Mouse (Mus musculus) spleen, postnatal 36 days (tissue): ENCODE measurements around the gene Alkbh1.
"Not testable (repeated sequence)": the region's sequence is repeated elsewhere in the genome, so short reads cannot be mapped to it uniquely, and the experiment has no call there.

Experiments used
- DNase-seq, 2 experiments: peaks; one replicate each; pipeline ENCODE4 v3.0.0; 2022; ENCODE audit warnings: low spot score in 2 of 2, mixed read lengths in 1 of 2

The Alkbh1 gene

GRCm38 (mm10) chr12:87443700-87444122 is at the start of gene Alkbh1, which contains the start of gene Slirp:
Gene Alkbh1 (minus strand): TSS chr12:87444017.
Gene Slirp (plus strand): TSS chr12:87443896.
- peak; percentile 86 to 87 for DNase-seq

- DNase-seq = not testable (repeated sequence)
These were observed 44.9 kb upstream of the Alkbh1 start for GRCm38 (mm10) chr12:87488683-87489082.

- not testable (repeated sequence) for DNase-seq
These were observed 38.7 kb upstream of the Alkbh1 start for GRCm38 (mm10) chr12:87482482-87482881.

GRCm38 (mm10) chr12:87474756-87475155 is 30.9 kb upstream of the Alkbh1 start:
- no peak for DNase-seq

GRCm38 (mm10) chr12:87471964-87472786 is 28.4 kb upstream of the Alkbh1 start, which contains the start of gene Snw1:
Gene Snw1 (minus strand): TSS chr12:87472274.
- peak; percentile 93 to 95 for DNase-seq

GRCm38 (mm10) chr12:87471421-87471963 is 27.7 kb upstream of the Alkbh1 start:
- DNase-seq = no peak

- no peak for DNase-seq
These were observed 26.7 kb upstream of the Alkbh1 start for GRCm38 (mm10) chr12:87470263-87471136.

GRCm38 (mm10) chr12:87464678-87465297 is 21.0 kb upstream of the Alkbh1 start:
- DNase-seq = no peak

- no peak for DNase-seq
These were observed 5.6 kb upstream of the Alkbh1 start for GRCm38 (mm10) chr12:87449456-87449855.

- DNase-seq = no peak
These were observed 394 bp upstream of the Alkbh1 start for GRCm38 (mm10) chr12:87444211-87444610.

GRCm38 (mm10) chr12:87443115-87443699 is 610 bp downstream of the Alkbh1 start:
- no peak for DNase-seq

GRCm38 (mm10) chr12:87442177-87443114 is 1.4 kb downstream of the Alkbh1 start:
- no peak for DNase-seq

- DNase-seq = no peak
These were observed 14.9 kb downstream of the Alkbh1 start for GRCm38 (mm10) chr12:87428885-87429284.

- no peak for DNase-seq
These were observed 15.5 kb downstream of the Alkbh1 start for GRCm38 (mm10) chr12:87428295-87428694.

- DNase-seq = no peak
These were observed 17.3 kb downstream of the Alkbh1 start for GRCm38 (mm10) chr12:87426354-87427031.

GRCm38 (mm10) chr12:87424516-87424915 is 19.3 kb downstream of the Alkbh1 start:
- DNase-seq = no peak

GRCm38 (mm10) chr12:87423700-87424099 is 20.1 kb downstream of the Alkbh1 start:
- DNase-seq = no peak

GRCm38 (mm10) chr12:87421708-87422507 is 21.9 kb downstream of the Alkbh1 start:
- no peak for DNase-seq
